Mouse (Mus musculus) embryo, embryonic 11 days (tissue): ENCODE measurements around the gene Fkbp15.

Source experiments
- DNase-seq: peaks from one replicate; pipeline ENCODE4 v3.0.0-alpha.2; 2015

The Fkbp15 gene

DNA sequence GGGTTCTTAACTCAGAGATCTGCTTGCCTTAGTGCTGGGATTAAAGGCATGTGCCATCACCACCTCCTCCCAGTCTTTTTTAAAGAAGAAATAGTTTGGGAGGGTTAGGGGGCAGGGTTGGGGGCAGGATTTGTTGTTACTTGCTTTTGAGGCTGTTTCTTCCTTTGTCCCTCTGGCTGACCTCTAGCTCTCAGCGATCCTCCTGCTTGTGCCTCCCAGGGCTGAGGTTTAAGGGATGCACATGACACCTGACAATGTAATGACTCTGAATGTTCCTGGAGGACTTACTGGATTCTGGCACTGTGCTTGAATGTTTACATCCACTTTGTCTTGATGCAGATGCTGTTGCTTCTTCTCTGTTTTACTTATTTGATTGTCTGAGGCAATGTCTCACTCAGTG lies 12.1 kb upstream of the Fkbp15 start:
- no peak for DNase-seq

DNA sequence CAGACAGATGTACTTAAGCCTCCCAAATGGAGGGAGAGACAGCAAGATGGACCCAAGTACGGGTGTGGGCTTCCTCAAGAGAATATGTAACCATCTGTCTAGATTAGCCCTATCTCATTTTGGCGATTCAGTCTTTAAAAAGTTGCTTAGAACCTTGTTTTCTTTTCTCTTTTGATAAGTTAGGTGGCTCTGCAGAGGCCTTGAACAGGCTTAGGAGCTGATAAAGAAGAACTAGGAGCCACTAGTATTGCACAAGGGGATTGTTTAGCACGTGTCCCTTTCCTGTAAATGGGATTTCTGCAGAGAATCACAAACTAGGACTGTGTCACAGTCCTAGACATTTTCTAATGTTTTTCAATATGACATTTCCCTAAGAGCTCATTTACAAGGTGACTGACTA lies 8.7 kb upstream of the Fkbp15 start:
- no peak for DNase-seq

DNA sequence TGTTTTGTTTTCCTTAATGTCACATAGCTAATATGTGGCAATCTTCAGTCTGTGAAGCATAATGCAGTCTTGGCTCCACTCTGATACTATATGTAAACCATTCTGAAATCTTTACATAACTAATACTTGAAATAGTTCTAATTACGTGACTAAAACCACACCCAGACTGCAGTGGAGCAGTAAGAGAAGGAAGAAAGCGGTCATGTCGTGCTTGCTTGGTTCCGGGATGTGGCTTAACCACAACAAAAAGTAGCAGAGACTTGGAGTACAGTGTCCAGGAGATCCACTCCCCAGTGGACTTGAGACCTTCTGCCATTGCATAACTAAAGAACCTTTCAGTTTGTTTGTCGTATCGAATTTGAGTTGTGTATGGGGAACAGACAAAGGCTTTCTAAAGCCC lies 7.2 kb upstream of the Fkbp15 start:
- no peak for DNase-seq

DNA sequence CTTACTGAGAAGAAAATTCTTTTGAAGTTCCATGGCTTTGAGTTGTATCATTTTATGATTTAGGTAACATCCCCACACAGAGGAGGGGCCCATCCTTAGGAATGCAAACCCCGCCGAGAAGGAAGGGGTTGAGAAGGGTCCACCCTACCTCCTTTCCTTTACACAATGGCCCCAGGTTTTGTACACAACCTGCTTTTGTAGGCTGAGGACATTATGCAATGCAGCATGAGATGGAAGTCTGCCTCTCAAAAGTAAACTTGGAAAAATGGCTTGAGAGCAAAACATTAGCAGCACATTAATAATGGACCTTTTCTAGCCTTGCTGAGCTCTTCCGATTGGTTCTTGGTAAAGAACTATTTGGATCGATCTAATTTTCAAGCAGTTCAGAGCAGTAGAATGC lies 5.9 kb upstream of the Fkbp15 start:
- DNase-seq, result no peak

DNA sequence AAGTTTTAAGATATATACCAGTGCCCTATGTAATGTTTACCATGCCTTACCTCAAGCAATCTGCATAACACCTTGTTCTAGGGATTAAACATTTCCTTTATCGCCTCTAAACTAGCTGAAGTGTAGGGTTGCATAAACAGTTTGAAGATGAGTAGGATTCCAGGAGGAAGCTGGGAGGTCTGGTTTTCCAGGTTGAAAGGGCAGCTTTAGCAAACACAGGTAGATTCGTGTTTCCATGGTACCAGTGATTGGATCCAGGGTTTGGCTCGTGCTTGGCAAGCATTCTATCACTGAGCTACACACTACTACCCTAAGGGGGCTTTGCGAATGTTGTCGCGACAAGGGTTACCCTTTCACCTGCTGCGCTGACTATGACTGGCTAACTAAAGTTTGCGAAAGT lies 4.0 kb upstream of the Fkbp15 start:
- DNase-seq, result no peak

DNA sequence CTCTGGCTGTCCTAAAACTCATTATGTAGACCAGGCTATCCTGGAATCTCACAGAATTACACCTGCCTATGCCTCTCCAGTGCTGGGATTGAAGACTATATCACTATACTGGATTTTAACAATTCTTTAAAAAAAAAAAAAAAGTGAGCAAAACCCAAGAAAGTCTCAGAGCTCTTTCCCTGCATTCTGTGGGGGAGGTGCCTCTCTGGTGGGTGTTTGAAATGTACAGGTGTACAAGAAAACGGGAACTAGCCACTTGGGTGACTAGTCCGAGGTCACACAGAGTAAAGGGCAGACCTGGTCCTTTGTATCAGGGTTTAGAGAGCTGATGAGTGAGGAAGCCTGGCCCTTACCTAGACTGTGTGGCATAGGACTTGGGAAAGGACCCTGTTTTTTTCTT lies 2.1 kb upstream of the Fkbp15 start:
- DNase-seq, result no peak

DNA sequence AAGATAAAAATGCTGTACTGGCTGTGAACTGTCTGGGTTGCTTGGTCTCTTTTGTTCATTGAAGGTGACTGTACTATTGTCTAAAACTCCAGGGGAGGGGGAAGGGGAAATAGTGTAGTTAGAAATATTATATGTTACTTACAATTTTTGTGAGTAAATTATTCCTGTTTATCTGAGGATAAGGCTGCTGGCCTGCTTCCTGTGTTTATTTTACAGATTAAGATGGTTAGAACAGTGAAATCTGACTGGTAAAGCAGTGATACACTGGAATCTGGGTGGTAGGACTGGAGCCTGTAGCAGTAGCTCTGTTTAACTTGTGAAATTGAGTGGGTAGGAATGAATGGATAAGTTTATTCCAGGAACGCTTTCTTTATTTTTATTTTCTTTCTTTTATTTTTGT lies 1.6 kb upstream of the Fkbp15 start:
- no peak for DNase-seq

DNA sequence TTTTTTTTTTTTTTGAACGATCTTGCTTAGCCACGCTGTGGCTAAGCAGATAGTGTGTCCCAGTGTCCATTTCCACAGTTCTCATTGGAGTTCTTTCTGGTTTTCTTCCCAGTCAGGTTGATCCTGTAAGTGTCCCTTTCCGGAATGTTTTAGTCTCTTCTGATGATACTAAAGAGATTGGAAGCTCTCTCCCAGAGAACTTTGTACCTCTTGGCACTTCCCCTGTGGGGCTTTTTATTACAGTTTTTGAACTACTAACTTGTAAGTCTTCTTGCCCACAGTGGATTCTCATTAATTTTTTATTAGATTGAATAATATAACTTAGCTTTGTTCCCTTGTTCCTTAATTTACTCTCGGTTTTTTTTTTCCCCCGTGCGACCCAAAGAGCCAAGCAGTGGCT lies 1.2 kb upstream of the Fkbp15 start:
- DNase-seq, result no peak

DNA sequence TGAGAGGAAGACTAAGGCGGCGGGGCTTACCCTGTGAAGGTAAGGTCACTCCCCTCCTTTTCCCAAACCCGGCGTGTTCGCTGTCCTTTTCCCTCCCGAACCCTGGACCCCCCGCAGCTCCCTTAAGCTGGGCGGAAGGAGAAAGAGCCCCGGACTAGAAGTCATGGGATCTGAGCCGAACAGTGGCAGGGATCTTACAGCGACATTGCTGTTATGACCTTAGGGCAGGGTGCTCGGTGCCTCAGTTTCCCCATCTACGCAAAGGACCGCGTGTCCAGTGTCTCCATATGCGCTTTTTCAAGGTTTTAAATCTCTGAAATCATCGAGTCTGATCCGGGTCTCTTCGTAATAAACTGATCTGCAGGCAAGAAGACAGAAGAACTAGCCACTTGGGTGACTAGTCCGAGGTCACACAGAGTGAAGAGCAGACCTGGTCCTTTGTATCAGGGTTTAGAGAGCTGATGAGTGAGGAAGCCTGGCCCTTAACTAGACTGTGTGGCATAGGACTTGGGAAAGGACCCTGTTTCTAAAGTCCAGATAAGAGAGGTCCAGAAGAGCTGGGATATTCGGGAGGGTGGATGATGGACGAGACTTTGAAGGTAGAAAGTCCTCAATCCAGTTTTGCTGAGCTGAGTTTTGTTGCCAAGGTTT lies 582 bp upstream of the Fkbp15 start:
- peak; percentile 13 for DNase-seq

DNA sequence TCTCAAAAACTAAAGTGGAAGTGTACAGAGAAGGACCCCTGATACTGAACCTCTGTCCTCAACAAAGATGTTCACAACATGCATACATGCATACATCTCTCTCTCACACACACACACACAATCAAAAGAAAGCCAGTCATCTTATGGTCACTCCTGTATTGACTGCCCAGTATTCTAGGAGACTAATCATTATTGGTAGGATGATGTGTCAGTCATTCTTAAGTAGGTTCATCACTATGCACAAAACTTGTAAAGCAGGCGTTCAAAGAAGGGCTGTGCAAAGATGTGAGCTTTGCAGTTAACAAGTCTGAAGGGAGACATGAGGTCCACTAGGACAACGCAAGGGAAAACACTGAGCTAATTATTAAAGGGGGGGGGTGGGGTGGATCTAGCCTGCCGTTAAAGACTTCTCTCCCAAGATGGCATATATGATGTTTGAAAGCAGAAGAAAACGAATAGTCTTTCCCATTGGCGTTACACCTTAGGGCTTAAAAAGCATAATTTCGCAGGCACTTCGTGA lies 1.0 kb downstream of the Fkbp15 start:
- no peak for DNase-seq

DNA sequence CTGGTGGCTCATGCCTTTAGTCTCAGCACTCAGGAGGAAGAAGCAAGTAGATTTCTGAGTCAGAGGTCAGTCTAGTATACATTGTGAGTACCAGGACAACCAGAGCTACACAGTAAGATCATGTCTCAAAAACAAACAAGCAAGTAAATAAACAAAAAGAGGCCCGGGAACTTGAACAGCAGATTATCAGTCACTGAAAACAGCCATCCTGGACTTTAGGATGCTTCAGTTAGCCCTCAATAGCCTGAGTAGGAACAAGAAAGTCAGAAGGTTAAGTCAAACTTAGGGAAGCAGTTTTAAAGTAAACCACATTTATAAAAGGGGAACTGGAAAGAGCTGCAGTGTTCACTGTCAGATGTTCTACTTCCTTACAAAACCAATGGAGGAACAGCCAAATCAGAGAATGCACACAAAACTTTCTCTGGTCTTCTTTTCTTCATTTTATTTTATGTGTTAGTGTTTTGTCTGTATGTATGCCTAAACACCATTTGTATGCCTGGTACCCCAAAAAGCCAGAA lies 2.7 kb downstream of the Fkbp15 start:
- no peak for DNase-seq

DNA sequence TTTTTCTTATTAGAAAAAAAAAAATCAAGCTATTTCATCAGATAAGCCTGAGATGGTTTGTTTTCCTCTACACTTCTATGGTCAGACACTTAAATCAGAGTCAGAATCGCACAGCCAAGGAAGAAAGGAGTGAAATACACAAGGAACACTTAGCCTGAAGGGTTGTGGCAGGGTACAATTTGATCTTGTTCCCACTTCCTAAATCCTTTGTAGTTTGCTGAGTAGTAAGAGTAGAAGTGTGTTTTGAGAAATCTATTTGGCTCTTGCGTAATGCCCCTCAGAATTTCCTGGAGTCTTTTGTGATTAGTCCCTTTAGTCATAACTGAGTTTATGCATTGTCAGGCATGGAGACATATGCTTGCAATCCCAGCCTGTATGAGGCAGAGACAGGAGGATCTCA lies 11.0 kb downstream of the Fkbp15 start:
- no peak for DNase-seq

DNA sequence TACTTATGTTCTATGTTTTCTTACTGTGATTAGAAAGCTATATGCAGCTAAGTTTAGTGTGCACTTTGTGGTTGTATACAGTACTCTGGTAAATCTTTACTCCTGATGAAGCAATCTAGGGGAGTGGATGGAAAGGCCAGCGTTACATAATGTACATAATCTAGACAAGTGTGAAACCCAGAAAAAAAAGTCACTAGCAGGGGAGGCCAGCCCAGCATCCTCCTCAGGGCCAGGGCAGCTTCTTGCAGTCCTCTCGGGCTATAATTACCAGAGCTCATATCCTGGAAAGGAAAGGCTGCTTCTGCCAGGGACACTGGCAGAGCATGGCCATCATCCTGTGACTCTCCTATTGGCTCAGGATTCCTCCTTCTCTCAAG lies 12.0 kb downstream of the Fkbp15 start:
- no peak for DNase-seq

DNA sequence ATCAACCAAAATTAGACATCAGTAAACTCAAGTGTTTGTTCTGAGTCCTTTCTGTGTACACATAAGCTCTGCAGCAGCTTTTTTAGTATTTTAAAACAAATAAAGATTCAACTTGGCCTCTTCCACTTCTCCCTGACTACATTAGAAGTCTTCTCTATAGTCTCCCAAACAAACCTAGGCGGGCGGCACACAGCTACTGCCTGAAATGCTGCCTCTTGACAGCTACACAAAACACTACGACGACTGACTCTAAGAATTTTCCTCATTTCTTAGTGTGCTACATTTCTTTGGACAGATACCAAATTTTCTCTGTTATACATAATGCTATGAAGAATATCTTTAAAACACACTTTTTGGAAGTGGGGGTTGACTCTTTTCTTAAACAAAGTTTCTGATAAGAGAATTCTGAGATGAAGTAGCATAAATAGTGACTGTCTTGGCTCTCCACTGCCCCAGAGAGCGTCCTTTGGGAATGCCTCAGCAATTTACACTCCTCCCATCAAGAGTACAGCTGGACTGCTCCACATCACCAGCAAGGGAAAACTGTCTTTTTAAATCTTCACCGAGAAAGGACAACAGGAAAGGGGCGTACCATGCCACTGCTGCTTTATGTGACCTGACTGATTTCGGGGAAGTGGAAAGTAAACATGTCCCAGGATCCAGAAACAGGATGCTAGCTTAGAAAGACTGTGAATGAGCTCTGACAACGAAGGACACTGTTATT lies 12.6 kb downstream of the Fkbp15 start:
- DNase-seq, result no peak

DNA sequence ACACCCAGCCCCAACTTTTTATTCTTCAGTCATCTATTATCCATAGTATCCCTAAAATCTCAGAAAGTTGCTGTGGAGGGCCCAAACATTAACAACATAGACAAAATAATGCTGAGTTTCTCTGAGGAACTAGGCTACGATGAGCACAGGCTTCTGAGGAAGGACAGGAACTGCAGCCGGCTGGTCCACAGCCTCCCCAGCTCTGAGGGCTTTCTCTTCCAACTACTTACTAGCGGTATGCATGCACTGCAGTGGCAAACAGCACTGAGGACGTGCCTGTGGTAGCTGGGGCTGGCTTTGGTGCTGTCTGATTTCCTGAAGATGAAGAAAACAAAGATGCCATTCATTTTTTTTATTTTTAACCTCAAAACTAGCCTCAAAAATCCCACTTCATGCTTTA lies 14.5 kb downstream of the Fkbp15 start:
- no peak for DNase-seq

DNA sequence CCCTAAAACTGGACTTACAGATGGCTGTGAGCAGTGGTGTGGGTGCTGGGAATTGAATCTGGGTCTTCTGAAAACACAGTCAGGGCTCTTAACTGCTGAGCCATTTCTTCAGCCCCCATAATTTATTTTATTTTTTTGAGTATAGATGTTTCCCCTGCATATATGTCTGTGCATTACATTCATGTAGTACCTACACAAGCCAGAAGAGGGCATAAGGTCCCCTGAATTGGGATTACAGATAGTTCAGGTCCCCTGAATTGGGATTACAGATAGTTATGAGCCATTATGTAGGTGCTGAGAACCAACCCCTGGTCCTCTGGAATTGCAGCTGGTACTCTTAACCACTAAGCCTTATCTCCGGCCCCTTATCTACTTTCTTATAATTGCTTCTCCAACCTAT lies 16.3 kb downstream of the Fkbp15 start:
- peak; percentile 16 for DNase-seq

DNA sequence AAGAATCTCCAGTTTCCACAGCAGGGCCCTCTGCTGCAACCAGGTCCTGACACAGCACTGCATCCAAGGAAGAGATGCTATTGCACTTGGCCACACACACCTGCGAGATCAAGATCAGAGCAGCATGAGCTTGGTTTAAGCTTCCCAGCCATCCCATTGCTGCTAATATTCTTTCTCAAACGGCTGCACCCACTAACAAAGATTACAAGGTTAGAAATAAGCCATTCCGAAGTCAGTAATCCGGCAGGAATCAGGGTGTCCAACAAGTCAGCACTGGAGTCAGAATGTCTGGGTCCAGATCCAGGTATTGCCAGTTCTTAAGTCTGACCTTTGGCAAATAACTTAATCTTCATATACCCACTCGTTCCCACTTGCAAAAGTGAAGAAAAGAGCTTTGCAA lies 21.8 kb downstream of the Fkbp15 start:
- no peak for DNase-seq

DNA sequence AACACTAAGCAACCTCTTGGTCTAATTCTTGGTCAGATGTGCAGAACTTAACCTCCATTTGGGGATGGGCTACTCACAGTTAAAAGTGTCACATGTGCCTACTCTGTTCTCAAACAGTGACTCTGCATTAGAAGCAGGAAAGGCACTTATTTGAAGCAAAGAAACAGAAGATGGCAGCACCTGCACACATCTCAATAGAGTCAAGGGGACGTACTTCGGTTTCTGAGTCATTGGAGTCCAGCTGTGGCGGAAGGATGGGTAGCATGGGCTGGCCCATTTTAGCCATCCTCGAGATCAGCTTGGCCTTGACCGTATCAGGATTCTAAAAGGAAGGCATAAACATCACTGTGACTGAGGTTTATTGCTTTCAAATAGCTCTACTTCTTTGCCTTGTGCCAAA lies 28.4 kb downstream of the Fkbp15 start:
- peak; percentile 7 for DNase-seq

DNA sequence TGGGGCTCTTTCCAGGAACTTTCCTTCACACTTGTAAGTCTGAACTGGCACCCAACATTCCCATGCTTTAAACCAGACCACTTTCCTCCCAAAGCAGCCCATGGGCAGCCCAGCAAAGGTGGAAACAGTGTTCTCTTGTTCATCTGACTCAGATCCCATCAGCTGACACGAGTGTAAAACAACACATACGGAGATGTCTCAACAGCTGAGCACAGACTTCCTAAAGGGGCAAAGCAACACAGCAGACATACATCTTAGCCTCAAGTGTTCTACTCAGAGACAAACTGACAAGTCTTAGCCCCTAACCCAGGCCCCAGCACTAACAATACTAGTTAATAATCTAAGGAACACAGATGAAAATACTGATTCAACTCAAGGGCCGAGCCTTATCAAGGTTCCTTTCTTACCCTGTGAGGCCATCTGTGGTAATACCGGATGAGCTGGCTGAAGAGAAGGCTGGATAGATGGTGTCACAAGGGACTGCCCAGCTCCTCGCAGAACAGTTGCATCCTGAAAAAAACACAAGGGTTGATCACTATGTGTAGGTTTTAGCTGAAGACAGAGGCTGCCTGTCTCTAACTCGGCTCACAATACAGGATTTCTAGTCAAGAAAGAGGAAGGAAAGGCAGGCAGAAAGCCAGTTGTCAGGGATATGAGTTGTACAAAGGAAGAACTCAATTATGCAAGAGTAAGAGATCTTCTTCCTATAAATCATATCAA lies 31.2 kb downstream of the Fkbp15 start:
- no peak for DNase-seq

DNA sequence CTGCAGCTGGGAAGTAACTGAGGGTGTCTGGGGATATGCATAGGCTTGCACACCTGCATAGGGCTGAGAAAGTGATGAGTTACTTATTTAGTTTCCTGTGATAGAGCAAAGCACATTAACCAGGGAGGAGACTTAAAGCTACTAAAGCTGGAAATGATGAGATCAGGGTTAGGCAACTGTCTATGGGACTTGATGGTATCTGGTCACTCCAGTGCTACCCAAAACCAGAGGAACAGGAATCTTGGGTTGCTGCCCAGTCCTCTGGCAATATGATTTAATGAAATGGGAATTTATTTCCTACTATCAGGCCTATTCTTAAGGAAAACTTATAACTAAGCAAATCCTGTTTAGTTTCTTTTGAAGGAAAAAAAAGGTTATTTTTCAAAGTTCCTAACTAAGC lies 34.2 kb downstream of the Fkbp15 start:
- no peak for DNase-seq

DNA sequence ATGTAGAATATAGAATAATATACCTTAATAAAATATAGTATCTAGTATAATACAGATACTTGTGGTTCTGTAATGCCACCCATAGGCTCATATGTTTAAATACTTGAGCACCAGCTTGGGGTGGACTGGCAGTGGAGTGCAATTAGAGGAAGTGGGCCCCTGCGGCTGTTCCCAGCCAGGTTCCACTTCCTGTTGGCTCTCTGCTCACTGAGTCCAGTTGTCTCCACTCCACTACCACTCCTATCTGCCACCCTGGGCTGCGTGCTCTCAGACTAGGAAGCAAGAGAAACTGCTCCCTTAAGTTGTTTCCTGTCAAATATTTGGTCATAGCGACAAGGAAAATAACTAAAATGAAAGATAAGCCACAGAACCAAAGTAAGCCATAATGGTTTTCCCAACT lies 37.7 kb downstream of the Fkbp15 start:
- no peak for DNase-seq

DNA sequence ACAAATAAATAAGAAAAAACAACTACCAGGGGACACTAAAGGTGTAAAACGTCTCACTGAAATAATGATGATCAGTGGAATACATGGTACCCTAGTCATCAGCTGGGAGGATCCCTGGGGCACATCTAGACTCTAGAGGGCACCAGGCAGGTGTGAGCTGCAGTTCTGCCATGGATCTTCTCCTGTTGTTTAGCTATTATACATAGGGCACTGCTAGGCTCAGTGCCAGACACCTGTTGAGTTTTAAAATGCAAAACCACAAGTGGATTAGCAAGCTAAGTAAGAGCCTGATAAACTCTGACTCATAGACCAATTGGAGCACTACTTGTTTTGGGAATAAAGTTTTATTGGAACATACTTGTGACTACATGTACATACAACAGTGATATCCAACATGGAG lies 42.1 kb downstream of the Fkbp15 start:
- no peak for DNase-seq

DNA sequence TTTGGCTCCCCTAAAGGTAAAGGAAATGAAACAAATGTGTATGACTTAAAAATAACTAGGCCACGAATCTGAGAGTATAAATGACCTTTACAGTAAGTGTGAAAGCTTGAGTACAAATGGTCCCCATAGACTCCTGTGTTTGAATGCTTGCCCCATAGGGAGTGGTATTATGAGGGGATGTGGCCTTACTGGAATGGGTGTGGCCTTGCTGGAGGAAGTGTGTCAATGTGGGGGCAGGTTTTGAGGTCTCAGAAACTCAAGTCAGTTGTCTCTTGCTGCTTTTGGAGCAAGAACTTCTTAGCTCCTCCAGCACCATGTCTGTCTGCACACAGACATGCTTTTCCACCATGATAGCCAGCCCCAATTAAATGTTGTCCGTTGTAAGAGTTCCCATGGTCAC lies 43.9 kb downstream of the Fkbp15 start:
- no peak for DNase-seq

DNA sequence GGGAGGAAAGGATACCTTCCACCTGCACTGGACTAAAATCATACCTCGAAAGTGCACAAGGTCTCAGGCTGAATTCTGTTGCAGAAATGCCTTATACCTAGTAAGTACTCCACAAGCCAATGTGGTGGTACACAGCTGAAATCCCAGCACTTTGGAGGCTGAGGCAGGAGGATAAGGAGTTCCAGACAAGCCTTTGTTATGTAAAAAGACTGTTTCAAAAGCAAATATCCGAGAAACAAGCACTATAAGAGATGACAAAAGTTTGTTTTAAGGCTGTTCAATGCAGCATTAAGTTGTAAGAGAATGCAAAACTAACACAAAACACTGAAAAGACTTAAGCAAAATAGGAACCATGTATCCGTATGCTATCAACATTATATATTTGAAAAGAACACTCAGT lies 45.8 kb downstream of the Fkbp15 start:
- DNase-seq, result no peak
